Mouse (Mus musculus) limb, embryonic 11.5 days (tissue): ENCODE data around the gene Cx3cr1. TPM values are rescaled to one million over a fixed set of nuclear protein-coding genes. Genes with fewer than 3 reads are reported as not detected.

Experiments
- ATAC-seq: fragments of 200-750 bp; cut with Nextera tagmentation; 2 replicates; pipeline ENCODE4 v1.8.0; 2017; ENCODE audit warnings: low read depth; ENCODE audit not compliant: insufficient number of reproducible peaks, low FRiP score, low TSS enrichment
- DNase-seq: peaks from one replicate; pipeline ENCODE4 v3.0.0-alpha.2; 2015; ENCODE audit warnings: low spot score
- H3K27ac ChIP-seq: fragments of 300-500 bp; sonication (generic); replicated peaks from 2 replicates; pipeline ENCODE4 v1.5.1; 2014; ENCODE audit warnings: low read depth, mild to moderate bottlenecking, low read length
- H3K27me3 ChIP-seq: fragments of 300-500 bp; sonication (generic); 2 replicates; pipeline ENCODE4 v1.6.1; 2014; ENCODE audit warnings: mild to moderate bottlenecking, low read length, mixed read lengths; ENCODE audit not compliant: control insufficient read depth, insufficient read depth
- H3K36me3 ChIP-seq: fragments of 300-500 bp; sonication (generic); 2 replicates; pipeline ENCODE4 v1.6.1; 2014; ENCODE audit warnings: mild to moderate bottlenecking, low read length, moderate library complexity, mixed read lengths; ENCODE audit not compliant: control insufficient read depth, insufficient read depth
- H3K4me1 ChIP-seq: fragments of 300-500 bp; sonication (generic); 2 replicates; pipeline ENCODE4 v1.6.1; 2014; ENCODE audit warnings: low read length, mixed read lengths; ENCODE audit not compliant: control insufficient read depth, insufficient read depth
- H3K4me2 ChIP-seq: fragments of 300-500 bp; sonication (generic); 2 replicates; pipeline ENCODE4 v1.6.1; 2014; ENCODE audit warnings: low read depth, mild to moderate bottlenecking, moderate library complexity; ENCODE audit not compliant: severe bottlenecking
- H3K4me3 ChIP-seq: fragments of 300-500 bp; sonication (generic); 2 replicates; pipeline ENCODE4 v1.5.1; 2014; ENCODE audit warnings: low read depth, low read length
- H3K9ac ChIP-seq: fragments of 300-500 bp; sonication (generic); 2 replicates; pipeline ENCODE4 v1.6.1; 2014; ENCODE audit warnings: mild to moderate bottlenecking, low read length
- H3K9me3 ChIP-seq: fragments of 300-500 bp; sonication (generic); 2 replicates; pipeline ENCODE4 v1.6.1; 2016; ENCODE audit warnings: low read length; ENCODE audit not compliant: control insufficient read depth
- WGBS: fragments of 180-500 bp; shearing (Covaris S2); extraction: QIAGEN DNeasy Blood & Tissue Kit; methylation state at CpG from one replicate; pipeline ENCODE4 v1.1.7; 2014; 5-methylcytosine and 5-hydroxymethylcytosine counted together
- polyA plus RNA-seq: library from polyadenylated mRNA; unstranded; fragments of >200 nt; fragmentation: Nextera tagmentation; extraction: Ambion mirVana; gene quantifications from 2 replicates; pipeline ENCODE4 v1.2.1, GENCODE M21; 2014

Gene Cx3cr1
- polyA plus RNA-seq, 1 experiment from 2014 or later, result 2.5 TPM

DNA sequence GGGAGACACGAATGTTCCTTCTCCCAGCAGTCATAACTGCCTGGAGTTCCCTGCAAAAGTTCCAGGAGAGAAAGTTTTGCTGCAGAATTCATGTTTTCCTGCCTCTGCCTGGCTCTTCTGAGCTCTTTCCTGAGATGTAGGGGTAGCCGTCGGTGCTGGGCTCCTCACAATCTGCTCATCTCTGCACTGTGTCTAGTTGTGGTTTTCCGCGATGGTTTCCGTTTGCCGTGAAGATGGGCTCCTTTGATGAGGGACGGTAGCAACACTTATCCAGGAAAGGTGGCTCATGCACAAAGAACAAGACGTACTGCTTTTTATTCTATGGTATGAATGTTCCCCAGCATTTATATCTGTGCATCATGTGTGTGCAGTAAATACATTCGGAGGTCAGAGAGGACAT, 39.3 kb downstream of the Cx3cr1 start:
- H3K36me3 ChIP-seq, result no peaks in the 10 kb centered on the region
- no peaks in the 10 kb centered on the region for H3K4me1 ChIP-seq
- ATAC-seq (no peak), DNase-seq (no peak)
- H3K27ac ChIP-seq, result no peak overlapping the region
- H3K4me3 ChIP-seq, result no peak overlapping the region
- no peak overlapping the region for H3K9ac ChIP-seq
- no peaks in the 10 kb centered on the region for H3K27me3 ChIP-seq
- 87% methylated on average over 10 of the region's 10 CpGs for WGBS
- no peaks in the 10 kb centered on the region for H3K9me3 ChIP-seq
- H3K4me2 ChIP-seq, result no peak overlapping the region

DNA sequence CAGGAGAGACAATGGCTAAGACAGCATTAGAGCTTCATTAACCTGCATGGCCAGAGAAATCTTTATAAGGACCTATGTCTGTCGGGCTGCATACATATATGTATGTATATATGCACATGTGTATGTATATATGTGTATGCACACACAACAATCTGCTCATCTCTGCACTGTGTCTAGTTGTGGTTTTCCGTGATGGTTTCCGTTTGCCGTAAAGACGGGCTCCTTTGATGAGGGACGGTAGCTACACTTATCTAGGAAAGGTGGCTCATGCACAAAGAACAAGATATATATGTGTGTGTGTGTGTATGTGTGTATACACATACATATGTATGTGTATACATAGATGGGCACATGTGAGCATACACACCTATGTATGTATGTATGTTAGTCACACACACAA, 39.8 kb downstream of the Cx3cr1 start:
- Histone ChIP-seq H3K4me2 (no peak overlapping the region), H3K4me3 (no peak overlapping the region), H3K9ac (no peak overlapping the region), H3K9me3 (no peaks in the 10 kb centered on the region), H3K4me1 (no peaks in the 10 kb centered on the region), H3K27ac (no peak overlapping the region), H3K36me3 (no peaks in the 10 kb centered on the region), H3K27me3 (no peaks in the 10 kb centered on the region)
- no peak for DNase-seq
- WGBS, result 94% methylated on average over 6 of the region's 6 CpGs
- no peak for ATAC-seq

DNA sequence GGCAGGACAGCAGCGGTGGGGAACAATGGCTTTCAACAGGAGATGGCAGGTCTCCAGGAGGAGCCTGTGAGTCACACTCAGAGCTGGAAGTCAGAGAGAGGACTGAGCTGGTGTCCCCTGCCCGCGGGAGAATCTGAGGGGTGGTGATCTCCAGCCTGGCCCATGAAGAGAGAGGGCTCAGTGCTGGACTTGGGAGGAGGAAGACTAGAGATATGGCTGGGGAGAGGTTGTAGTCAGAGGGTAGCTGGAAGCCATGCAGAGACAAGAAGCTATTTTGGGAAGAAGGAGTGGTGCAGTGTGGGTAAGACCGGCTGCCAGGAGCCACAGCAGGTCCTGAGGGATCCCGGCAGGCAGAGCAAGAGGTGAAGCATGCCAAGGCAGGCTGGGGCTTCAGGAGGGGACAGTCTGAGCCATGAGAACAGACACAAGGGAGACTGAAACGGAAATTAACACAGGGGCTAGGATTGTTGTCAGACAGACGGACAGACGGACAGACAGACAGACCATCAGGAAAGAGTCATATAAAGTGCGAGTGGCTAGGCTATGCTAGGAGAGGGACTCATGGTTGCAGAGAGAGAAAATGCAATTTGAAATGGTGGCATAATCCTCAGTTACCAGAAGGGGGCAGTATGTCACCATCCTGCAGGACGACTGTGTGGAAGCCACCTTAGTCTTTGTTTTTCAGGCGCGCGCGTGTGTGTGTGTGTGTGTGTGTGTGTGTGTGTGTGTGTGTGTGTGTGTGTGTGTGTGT, 42.1 kb downstream of the Cx3cr1 start:
- Histone ChIP-seq H3K27ac (no peak overlapping the region), H3K27me3 (no peaks in the 10 kb centered on the region), H3K4me2 (no peak overlapping the region), H3K9ac (no peak overlapping the region), H3K4me3 (no peak overlapping the region), H3K9me3 (no peaks in the 10 kb centered on the region), H3K36me3 (no peaks in the 10 kb centered on the region), H3K4me1 (no peaks in the 10 kb centered on the region)
- 30% methylated on average over 14 of the region's 14 CpGs for WGBS
- DNase-seq (peak; percentile 59), ATAC-seq (peak; percentile 62; the same call in 1 of the 2 replicates)

DNA sequence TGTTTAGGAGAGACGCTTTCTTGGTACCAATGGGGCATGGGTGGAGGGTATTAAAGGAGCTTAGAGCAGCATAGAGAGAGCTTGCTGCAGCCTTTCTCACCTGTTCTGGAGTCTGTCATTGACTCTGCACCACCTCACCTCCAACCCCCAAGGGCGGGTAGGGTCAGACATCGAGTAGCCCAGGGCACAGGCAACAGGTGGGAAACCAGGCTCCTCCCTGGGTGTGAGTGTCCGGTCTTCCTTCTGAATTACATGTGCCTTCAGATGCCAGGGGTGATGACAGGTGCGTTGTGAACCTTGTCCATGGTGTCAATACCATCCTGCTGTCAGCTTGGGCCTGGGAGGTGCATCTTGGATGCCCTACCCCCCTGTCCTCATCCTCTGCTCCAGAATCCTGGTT, 45.1 kb downstream of the Cx3cr1 start:
- ATAC-seq, result no peak
- H3K27ac ChIP-seq, result no peak overlapping the region
- H3K27me3 ChIP-seq, result no peaks in the 10 kb centered on the region
- no peaks in the 10 kb centered on the region for H3K4me1 ChIP-seq
- H3K4me2 ChIP-seq, result no peak overlapping the region
- H3K4me3 ChIP-seq, result no peak overlapping the region
- H3K9ac ChIP-seq, result no peak overlapping the region
- WGBS, result 82% methylated on average over 5 of the region's 5 CpGs
- no peaks in the 10 kb centered on the region for H3K36me3 ChIP-seq
- no peak for DNase-seq
- no peaks in the 10 kb centered on the region for H3K9me3 ChIP-seq

DNA sequence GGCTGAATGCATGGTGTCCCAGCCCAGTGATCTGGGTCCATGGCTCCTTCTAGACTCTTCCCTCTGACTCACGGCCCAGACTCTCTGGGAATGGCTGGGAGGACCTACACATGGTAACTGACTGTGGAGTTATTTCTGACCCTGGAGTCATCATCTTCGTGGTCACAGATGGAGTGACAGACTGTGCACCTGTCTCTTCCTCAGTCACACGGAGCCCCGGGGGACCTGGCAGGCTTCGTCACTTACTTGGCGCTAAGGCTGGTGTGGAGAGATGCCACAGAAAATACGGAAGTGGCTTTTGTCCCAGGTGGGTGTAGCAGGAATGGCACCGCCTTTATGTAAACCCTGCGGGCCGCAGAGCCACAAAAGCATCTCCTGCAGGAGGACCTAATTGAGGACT, 45.5 kb downstream of the Cx3cr1 start:
- H3K36me3 ChIP-seq, result no peaks in the 10 kb centered on the region
- 88% methylated on average over 10 of the region's 10 CpGs for WGBS
- H3K27ac ChIP-seq, result no peak overlapping the region
- no peak overlapping the region for H3K9ac ChIP-seq
- H3K27me3 ChIP-seq, result no peaks in the 10 kb centered on the region
- H3K4me1 ChIP-seq, result no peaks in the 10 kb centered on the region
- DNase-seq, result no peak
- no peak for ATAC-seq
- H3K4me3 ChIP-seq, result no peak overlapping the region
- H3K4me2 ChIP-seq, result no peak overlapping the region
- no peaks in the 10 kb centered on the region for H3K9me3 ChIP-seq

DNA sequence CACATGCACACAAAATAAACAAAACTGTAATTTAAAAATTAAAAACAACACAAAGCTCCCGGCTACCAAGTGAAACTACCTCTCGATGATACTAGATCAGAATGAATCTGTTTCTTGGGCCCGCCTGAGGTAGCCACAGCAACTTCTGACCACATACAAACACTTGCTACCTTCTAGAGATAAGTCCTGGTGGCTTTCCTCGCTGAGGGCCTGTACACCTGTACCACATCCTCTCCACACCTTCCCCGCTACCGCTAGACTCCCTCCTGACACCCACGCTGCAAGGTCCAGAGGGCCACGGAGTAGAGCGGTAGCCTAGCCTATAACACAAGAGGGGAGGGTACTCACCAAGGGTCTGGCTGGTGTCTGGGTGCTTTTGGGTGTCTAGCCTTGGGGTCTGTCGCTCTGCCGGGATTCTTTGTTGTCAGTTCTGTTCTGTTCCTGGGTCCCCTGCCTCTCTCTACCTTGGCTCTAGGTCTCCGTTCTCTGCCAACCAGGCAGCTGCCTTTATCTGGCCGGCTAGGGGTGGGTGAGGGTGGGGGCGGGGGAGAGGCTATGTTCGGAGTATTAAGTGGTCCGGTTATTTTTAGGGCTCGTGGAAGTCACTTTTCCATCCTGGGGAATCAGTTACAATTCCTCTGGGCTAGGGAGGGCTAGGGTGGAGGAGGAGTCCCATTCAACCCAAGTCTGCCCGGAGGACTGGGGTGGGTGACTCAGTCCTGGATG, 46.4 kb downstream of the Cx3cr1 start, which contains the start of gene Xirp1:
TSS of gene Xirp1 (minus strand) at position 513 of the 726 bp plus-strand sequence.
- ATAC-seq, result no peak
- H3K9ac ChIP-seq, result no peak within 1 kb of the TSS

DNA sequence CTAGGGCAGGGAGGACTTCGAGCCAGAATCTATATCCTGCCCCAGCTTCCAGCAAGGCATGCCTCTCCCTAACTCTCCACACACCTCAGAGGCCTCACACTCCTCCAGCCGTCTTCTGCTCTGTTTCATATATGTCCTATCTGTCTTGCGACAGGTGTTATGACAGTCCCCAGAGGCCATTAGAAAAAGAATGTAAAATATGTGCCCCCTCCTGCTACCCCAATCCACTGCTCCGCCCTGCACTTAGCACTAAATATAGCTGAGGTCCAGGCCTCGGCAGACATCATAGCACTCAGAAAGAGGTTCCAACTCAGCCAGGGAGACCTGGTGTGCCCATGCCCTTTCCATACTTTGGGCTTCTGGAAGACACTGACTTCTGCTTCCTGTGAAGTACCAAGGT, 48.5 kb downstream of the Cx3cr1 start:
- H3K9me3 ChIP-seq, result no peaks in the 10 kb centered on the region
- ATAC-seq (no peak), DNase-seq (no peak)
- H3K27me3 ChIP-seq, result no peaks in the 10 kb centered on the region
- no peak overlapping the region for H3K9ac ChIP-seq
- H3K4me3 ChIP-seq, result no peak overlapping the region
- no peaks in the 10 kb centered on the region for H3K36me3 ChIP-seq
- no peak overlapping the region for H3K4me2 ChIP-seq
- H3K4me1 ChIP-seq, result no peaks in the 10 kb centered on the region
- no peak overlapping the region for H3K27ac ChIP-seq
- WGBS, result 70% methylated on average over 5 of the region's 5 CpGs

More for the DNA sequence above, 46.4 kb downstream of the Cx3cr1 start, which contains the start of gene Xirp1:
- DNase-seq, result no peak
- 89% methylated on average over 18 of the region's 18 CpGs for WGBS
- Histone ChIP-seq H3K4me3 (no peak within 1 kb of the TSS), H3K36me3 (no peaks in the 10 kb centered on the region), H3K9me3 (no peaks in the 10 kb centered on the region), H3K4me2 (no peak within 1 kb of the TSS), H3K4me1 (no peaks in the 10 kb centered on the region), H3K27me3 (no peaks in the 10 kb centered on the region), H3K27ac (no peak within 1 kb of the TSS)

DNA sequence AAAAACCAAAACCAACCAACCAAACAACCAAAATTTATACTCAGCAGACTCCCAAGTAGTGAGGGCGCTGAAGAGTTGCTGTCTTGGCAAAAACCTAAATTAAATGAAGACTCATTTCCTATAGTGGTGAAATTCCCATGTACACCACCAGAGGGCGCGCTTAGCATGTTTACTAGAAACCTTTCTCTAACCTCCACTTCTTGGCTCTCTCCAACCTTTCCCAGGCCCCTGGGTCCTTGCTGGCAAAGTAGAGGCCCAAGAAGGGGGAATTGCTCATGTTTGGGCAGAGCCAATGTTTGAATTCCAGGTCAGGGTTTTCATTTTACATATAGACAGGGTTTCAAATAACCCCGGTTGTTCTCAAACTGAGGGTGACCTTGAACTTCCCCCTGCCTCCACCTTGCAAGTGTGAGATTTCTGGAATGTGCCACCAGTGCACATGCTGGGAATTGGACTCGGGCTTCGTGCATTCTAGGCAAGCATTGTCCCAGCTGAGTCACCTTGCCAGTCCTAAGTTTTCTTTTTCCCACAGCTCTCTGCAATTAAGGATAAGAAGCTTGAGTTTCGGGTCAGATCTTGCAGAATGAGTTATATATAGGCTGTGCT, 49.3 kb downstream of the Cx3cr1 start:
- ATAC-seq (no peak), DNase-seq (peak; percentile 83)
- no peaks in the 10 kb centered on the region for H3K36me3 ChIP-seq
- WGBS, result 50% methylated on average over 7 of the region's 7 CpGs
- no peaks in the 10 kb centered on the region for H3K27me3 ChIP-seq
- H3K4me3 ChIP-seq, result no peak overlapping the region
- H3K4me1 ChIP-seq, result no peaks in the 10 kb centered on the region
- no peak overlapping the region for H3K4me2 ChIP-seq
- H3K9ac ChIP-seq, result no peak overlapping the region
- no peaks in the 10 kb centered on the region for H3K9me3 ChIP-seq
- no peak overlapping the region for H3K27ac ChIP-seq
